Mouse (Mus musculus) erythroblast, embryonic 14.5 days (primary cell): Measurements from ENCODE around the gene Serbp1. TPM values are rescaled to one million over a fixed set of nuclear protein-coding genes. Genes with fewer than 3 reads are reported as not detected.

ENCODE experiments used
- H3K27me3 ChIP-seq: 2 replicates; pipeline ENCODE4 v1.6.1; 2012; ENCODE audit warnings: inconsistent platforms; ENCODE audit not compliant: control insufficient read depth
- H3K36me3 ChIP-seq: 2 replicates; pipeline ENCODE4 v1.6.1; 2012; ENCODE audit warnings: mild to moderate bottlenecking, inconsistent platforms; ENCODE audit not compliant: control insufficient read depth
- H3K4me1 ChIP-seq: 2 replicates; pipeline ENCODE4 v1.6.1; 2012; ENCODE audit warnings: inconsistent platforms; ENCODE audit not compliant: control insufficient read depth
- H3K4me3 ChIP-seq: replicated peaks from 2 replicates; pipeline ENCODE3; 2012; ENCODE audit warnings: moderate library complexity, mild to moderate bottlenecking, inconsistent platforms
- H3K9me3 ChIP-seq: 2 replicates; pipeline ENCODE4 v1.6.1; 2012; ENCODE audit warnings: low read length, inconsistent platforms, mixed read lengths; ENCODE audit not compliant: control insufficient read depth
- GATA1 ChIP-seq: IDR thresholded peaks from 2 replicates; pipeline ENCODE4 v1.6.1; 2012; ENCODE audit warnings: low read length, inconsistent platforms, mixed read lengths
- TAL1 ChIP-seq: IDR thresholded peaks from 3 replicates; pipeline ENCODE4 v1.6.1; 2012; ENCODE audit warnings: low read length, inconsistent platforms, mixed read lengths
- polyA plus RNA-seq: library from polyadenylated mRNA; stranded (reverse); fragments of >175 nt; gene quantifications from 2 replicates; pipeline ENCODE4 v1.2.3, GENCODE M21; 2012

The Serbp1 gene
- 147 and 191 TPM in 2 replicates for polyA plus RNA-seq

DNA sequence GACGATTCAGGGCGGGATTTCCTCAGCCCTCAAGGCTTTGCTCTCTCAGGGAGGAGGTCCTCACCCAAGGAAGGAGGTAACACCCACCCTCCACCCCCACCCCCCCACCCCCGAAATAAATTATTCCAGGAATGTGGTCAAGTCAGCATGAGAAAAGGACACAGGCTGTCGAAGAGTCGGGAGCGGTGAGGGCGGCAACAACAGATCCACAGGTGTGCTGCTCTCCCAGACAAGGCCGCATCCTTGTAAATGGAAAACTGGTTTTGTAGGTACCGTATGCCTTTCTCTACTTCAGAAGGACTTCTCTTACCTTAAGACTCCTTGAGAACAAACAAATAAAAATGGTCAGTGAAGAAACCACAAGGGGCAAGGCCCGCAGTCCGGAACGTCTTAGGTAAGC, at the start of gene Serbp1:
Gene Serbp1, plus strand, starts transcription at position 200 of the 400 bp plus-strand sequence.
- H3K4me1 ChIP-seq, result no peaks in the 10 kb centered on the region
- no peaks in the 10 kb centered on the region for H3K9me3 ChIP-seq
- no peak within 1 kb of the TSS for H3K4me3 ChIP-seq
- no peaks in the 10 kb centered on the region for H3K27me3 ChIP-seq
- no peaks in the 10 kb centered on the region for H3K36me3 ChIP-seq
- TF ChIP-seq GATA1 (no peak), TAL1 (no peak)

DNA sequence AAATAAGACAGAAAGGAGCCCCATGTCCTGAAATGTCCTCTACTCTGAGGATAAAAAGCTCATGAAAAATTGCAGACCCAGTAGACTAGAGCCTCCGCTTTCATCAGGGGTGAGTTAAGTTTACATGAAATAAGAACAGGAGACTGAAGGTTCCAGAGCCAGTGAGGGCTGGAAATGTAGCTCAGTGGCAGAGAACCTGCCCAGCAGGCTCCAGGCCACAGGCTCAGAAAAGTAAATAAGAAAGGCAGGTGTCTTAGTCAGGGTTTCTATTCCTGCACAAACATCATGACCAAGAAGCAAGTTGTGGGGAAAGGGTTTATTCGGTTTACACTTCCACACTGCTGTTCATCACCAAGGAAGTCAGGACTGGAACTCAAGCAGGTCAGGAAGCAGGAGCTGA, 44.4 kb upstream of the Serbp1 start:
- H3K27me3 ChIP-seq, result peaks cover 17% of the 10 kb centered on the region
- no peak for TF ChIP-seq GATA1
- TF ChIP-seq TAL1, result no peak
- H3K4me1 ChIP-seq, result no peaks in the 10 kb centered on the region; the same call in none of the 2 replicates
- no peaks in the 10 kb centered on the region for H3K36me3 ChIP-seq
- no peak overlapping the region for H3K4me3 ChIP-seq
- H3K9me3 ChIP-seq, result no peaks in the 10 kb centered on the region

- peaks cover 17% of the 10 kb centered on the region for H3K27me3 ChIP-seq
- no peak overlapping the region for H3K4me3 ChIP-seq
- no peaks in the 10 kb centered on the region for H3K9me3 ChIP-seq
- H3K36me3 ChIP-seq, result no peaks in the 10 kb centered on the region
- TF ChIP-seq TAL1 (no peak), GATA1 (no peak)
- H3K4me1 ChIP-seq, result peaks cover 1% of the 10 kb centered on the region
Observed at GRCm38 (mm10) chr6:67194606-67195005, 43.4 kb upstream of the Serbp1 start.

DNA sequence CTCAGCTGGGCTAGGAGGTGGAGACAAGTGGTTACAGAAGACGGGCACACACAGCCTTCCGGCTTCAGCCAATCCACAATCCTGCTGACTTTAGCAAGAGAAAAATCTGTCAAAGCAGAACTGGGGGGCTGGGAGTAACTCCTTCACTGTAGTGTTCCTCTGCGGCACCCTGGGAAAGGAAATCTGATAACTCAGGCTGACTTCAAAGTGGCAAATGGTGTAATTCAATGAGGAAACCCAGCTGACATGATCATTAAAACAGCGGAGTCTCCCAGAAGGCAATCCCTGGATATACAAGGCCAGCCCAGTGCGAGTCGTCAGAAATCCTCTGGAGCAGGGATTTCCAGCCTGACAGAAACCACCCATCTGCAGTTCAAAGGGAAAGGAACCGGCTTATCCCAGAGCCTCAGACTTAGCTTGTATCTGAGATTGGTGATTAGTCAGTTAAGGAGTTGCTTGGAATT, 42.8 kb upstream of the Serbp1 start:
- H3K36me3 ChIP-seq, result no peaks in the 10 kb centered on the region
- peaks cover 3% of the 10 kb centered on the region for H3K4me1 ChIP-seq
- peaks cover 17% of the 10 kb centered on the region for H3K27me3 ChIP-seq
- TF ChIP-seq GATA1 (no peak), TAL1 (no peak)
- H3K4me3 ChIP-seq, result no peak overlapping the region
- no peaks in the 10 kb centered on the region for H3K9me3 ChIP-seq

DNA sequence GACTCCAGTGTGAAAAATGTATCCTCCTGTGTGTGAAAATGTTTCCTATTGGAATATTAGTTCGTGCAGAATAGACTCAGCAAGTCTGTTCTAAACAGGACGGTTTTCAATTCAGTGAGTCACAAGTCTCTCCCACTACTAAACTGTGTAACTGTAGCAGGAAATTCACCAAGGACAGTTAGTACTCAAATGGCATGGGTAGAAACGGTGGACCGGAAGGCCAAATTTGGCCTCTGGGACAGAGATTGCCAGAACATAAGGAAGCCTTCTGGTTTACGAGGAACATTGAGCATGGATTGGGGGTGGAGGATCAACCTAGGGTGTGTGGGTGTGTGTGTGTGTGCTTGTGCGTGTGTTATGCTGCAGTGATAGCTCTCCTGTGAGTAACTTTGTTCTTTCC, 41.2 kb upstream of the Serbp1 start:
- H3K4me3 ChIP-seq, result no peak overlapping the region
- TF ChIP-seq GATA1 (no peak), TAL1 (no peak)
- peaks cover 17% of the 10 kb centered on the region for H3K27me3 ChIP-seq
- H3K4me1 ChIP-seq, result peaks cover 3% of the 10 kb centered on the region
- H3K36me3 ChIP-seq, result no peaks in the 10 kb centered on the region
- no peaks in the 10 kb centered on the region for H3K9me3 ChIP-seq

DNA sequence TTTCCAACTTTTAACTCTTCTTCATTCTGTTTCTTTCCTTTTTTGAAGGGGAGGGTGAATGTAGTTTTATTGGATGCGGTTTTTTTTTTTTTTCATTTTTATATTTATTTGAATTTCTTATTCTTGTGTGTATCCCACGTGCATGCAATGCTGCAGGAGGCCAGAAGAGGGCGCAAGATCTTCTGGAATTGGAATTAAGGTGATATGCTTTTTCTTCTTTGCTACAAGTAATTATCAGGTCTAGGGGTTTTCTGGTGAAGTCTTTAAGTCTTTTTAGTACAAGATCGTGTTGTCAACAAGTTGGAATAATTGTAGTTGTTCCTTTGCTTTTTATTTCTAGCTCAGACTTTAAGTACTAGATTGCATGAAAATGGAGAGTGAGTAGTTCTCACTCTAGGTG, 39.9 kb upstream of the Serbp1 start:
- no peaks in the 10 kb centered on the region for H3K36me3 ChIP-seq
- peaks cover 3% of the 10 kb centered on the region for H3K4me1 ChIP-seq
- H3K27me3 ChIP-seq, result peaks cover 17% of the 10 kb centered on the region
- no peak overlapping the region for H3K4me3 ChIP-seq
- H3K9me3 ChIP-seq, result no peaks in the 10 kb centered on the region
- TF ChIP-seq TAL1, result no peak
- TF ChIP-seq GATA1, result no peak

DNA sequence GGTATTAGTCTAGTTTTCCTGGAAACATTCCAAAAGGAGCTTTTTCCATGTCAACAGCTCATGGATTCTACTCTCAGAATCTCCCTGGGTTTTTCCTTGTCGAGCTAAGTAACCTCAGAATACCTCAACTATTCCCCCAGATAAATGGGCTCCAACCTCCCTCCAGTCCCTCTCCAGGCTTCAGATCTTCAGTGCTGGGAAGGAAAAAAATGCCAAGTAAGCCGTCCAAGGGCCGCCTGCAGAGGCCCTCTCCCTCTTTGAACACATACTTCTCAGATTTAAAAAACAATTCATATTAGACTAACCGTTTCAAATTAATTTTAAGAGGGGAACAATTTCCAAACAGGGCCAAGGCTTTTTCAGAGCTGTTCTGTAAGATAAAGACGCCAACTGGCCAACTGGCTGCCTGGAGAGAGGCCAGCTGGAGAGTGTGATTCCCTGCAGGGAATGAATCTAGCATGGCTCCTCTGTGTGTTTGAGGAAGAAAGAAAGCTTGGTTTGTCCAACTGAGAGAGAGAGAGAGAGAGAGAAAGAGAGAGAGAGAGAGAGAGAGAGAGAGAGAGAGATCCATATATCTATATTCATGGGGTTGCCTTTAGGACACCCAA, 37.2 kb upstream of the Serbp1 start:
- Histone ChIP-seq H3K9me3 (no peaks in the 10 kb centered on the region), H3K4me1 (peaks cover 3% of the 10 kb centered on the region; the same call in 1 of the 2 replicates), H3K4me3 (no peak overlapping the region), H3K36me3 (no peaks in the 10 kb centered on the region), H3K27me3 (peaks cover 2% of the 10 kb centered on the region; the same call in 1 of the 2 replicates)
- no peak for TF ChIP-seq TAL1
- TF ChIP-seq GATA1, result no peak

GRCm38 (mm10) chr6:67205081-67206037, 32.6 kb upstream of the Serbp1 start:
- H3K4me1 ChIP-seq, result no peaks in the 10 kb centered on the region
- TF ChIP-seq TAL1 (no peak), GATA1 (no peak)
- H3K27me3 ChIP-seq, result no peaks in the 10 kb centered on the region; the same call in 1 of the 2 replicates
- no peaks in the 10 kb centered on the region for H3K36me3 ChIP-seq
- no peaks in the 10 kb centered on the region for H3K9me3 ChIP-seq
- H3K4me3 ChIP-seq, result no peak overlapping the region

DNA sequence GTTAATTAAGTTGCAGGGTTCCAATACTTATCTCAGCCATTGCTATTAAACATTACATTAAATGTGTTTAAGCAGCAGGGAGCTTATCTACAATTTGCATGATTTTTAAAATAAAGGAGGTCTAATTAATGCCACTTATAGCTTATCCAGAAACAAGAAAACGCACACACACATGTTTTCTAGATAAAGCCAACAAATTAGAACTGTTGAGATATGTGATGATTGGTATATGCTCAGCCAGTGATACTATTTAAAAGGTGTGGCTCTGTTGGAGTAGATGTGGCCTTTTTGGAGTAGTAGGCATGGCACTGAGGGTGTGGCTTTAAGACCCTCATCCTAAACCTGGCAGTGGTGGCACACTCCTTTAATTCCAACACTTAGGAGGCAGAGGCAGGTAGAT, 25.6 kb upstream of the Serbp1 start:
- Histone ChIP-seq H3K4me3 (no peak overlapping the region), H3K4me1 (no peaks in the 10 kb centered on the region), H3K9me3 (no peaks in the 10 kb centered on the region), H3K36me3 (no peaks in the 10 kb centered on the region), H3K27me3 (no peaks in the 10 kb centered on the region)
- TF ChIP-seq TAL1 (no peak), GATA1 (no peak)
